Mouse (Mus musculus) spleen, adult 2 months (tissue): ENCODE measurements at regions not wholly inside any gene's neighbourhood (a gene's known extent, or its start where the extent isn't known, plus 50 kb on each side); places are given as distances from the start of the nearest gene placed in this dataset.

Experiments
- DNase-seq, 2 experiments: peaks; one replicate each; pipeline versions ENCODE4 v3.0.0 to v3.0.0-alpha.2; 2012 to 2021; ENCODE audit warnings: low spot score in 2 of 2, low read depth in 1 of 2
- H3K27ac ChIP-seq: fragments of 200-500 bp; 2 replicates; pipeline ENCODE4 v1.5.1; 2012; ENCODE audit warnings: low read length, inconsistent platforms; ENCODE audit not compliant: insufficient read depth
- H3K27me3 ChIP-seq: fragments of 200-500 bp; 2 replicates; pipeline ENCODE4 v1.6.1; 2012; ENCODE audit warnings: mild to moderate bottlenecking, moderate library complexity, low read length, inconsistent platforms; ENCODE audit not compliant: control insufficient read depth, insufficient read depth
- H3K36me3 ChIP-seq: fragments of 200-500 bp; 2 replicates; pipeline ENCODE4 v1.6.1; 2012; ENCODE audit warnings: mild to moderate bottlenecking, low read length, inconsistent platforms; ENCODE audit not compliant: control insufficient read depth, insufficient read depth
- H3K4me1 ChIP-seq: fragments of 200-500 bp; 2 replicates; pipeline ENCODE4 v1.6.1; 2011; ENCODE audit warnings: inconsistent platforms; ENCODE audit not compliant: control insufficient read depth, insufficient read depth, insufficient read length
- H3K4me3 ChIP-seq: fragments of 200-500 bp; 2 replicates; pipeline ENCODE4 v1.5.1; 2011; ENCODE audit warnings: mild to moderate bottlenecking, inconsistent platforms; ENCODE audit not compliant: insufficient read depth, insufficient read length; ENCODE audit errors: extremely low read depth
- CTCF ChIP-seq: fragments of 200-500 bp; IDR thresholded peaks from 2 replicates; pipeline ENCODE4 v1.5.1; 2011; ENCODE audit warnings: mild to moderate bottlenecking, inconsistent platforms; ENCODE audit not compliant: insufficient read depth, insufficient read length, insufficient replicate concordance; ENCODE audit errors: extremely low read depth
- POLR2A ChIP-seq: fragments of 200-500 bp; IDR thresholded peaks from 2 replicates; pipeline ENCODE4 v1.6.1; 2011; ENCODE audit warnings: low read depth, low read length, inconsistent platforms
- WGBS: fragments of 180-500 bp; shearing (Covaris S2); methylation state at CpG from one replicate; pipeline ENCODE4 v1.1.7; 2018; 5-methylcytosine and 5-hydroxymethylcytosine counted together

DNA sequence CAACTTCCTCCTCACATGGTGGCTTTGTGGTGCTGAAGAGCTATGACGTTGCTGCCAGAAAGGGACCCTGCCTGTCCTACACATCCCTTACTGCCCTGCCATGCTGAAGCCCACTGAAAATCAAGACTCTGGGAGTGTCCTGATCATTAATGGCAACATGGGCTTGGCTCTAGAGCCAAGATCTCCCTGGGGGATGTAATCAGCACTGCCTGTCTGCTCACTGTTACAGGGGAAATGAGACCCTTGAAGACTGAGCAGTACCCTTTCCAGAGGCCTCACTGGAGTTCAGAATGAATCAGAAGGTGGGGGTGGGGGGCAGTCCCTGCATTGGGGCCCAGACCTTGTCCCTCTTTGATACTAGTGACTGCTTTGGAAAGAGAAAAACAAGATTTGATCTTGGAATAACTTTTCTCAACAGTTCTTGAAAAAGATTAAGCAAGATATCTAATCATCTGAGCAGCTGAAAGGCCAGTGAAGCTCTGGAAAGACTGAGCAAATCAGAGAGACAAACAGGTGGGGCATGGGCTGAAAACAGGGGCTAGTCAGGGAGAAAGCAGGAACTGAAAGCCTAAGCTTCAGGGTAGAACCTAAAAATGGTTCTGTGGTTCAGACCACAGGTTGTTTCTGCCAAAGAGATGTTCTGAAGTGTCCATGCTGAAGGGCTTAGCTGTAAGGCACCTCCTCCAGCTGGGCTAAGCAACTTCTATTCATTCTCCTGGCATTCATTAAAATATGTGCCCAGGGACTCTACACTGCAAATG lies 97.1 kb downstream of the Kcna5 start:
- H3K27me3 ChIP-seq, result no peaks in the 10 kb centered on the region
- H3K4me1 ChIP-seq, result no peaks in the 10 kb centered on the region
- peak overlapping the region; percentile 64 for H3K27ac ChIP-seq
- WGBS, result 23% methylated on average over 1 of the region's 1 CpGs
- peak in 1 of 2 experiments; percentile 17 for DNase-seq
- no peaks in the 10 kb centered on the region for H3K36me3 ChIP-seq
- TF ChIP-seq POLR2A (no peak), CTCF (no peak)
- no peak overlapping the region for H3K4me3 ChIP-seq

DNA sequence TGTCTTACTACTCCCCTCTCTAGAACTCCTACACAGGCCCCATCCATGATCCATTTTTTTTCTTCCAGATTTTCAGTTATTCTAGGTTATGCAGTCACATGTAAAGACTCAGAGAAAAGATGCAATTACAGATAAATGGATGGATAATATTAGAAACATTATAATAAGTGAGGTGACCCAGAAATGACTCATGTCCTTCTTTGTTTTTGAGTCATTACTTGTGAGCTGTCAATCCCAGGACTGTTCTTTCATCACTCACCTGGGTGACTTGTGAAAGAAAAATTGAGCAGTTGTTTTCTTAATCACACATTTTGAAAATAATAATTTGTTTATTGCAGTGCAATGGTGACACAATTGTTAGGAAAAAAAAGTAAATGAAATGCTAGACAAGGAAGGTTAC lies 108.0 kb downstream of the Kcna5 start:
- H3K36me3 ChIP-seq, result no peaks in the 10 kb centered on the region
- no peak overlapping the region for H3K27ac ChIP-seq
- no peaks in the 10 kb centered on the region for H3K27me3 ChIP-seq
- DNase-seq, result no peak
- H3K4me1 ChIP-seq, result no peaks in the 10 kb centered on the region
- no peak for TF ChIP-seq POLR2A
- no peak for TF ChIP-seq CTCF
- no peak overlapping the region for H3K4me3 ChIP-seq

DNA sequence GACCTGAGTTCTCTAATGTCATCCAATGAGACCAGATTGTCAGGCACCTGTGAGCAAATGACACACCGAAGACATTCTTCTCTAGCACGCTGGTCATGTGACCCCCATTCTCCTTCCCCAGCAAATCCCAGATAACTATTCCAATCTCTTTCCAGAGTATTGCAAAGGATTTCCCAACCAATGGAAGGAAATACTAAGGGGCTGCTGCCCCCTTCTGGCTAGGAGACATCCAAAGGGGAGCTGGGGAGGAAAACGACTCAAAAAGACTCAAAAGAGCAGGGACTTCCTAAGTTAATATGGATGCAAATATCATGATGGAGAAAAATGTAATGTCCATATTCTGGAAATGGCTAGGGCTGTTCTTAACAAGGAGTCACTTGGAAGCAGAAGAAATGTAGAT lies 129.5 kb downstream of the Kcna5 start:
- no peaks in the 10 kb centered on the region for H3K36me3 ChIP-seq
- 49% methylated on average over 3 of the region's 3 CpGs for WGBS
- no peaks in the 10 kb centered on the region for H3K27me3 ChIP-seq
- TF ChIP-seq CTCF, result no peak
- TF ChIP-seq POLR2A, result no peak
- no peaks in the 10 kb centered on the region for H3K4me1 ChIP-seq
- H3K4me3 ChIP-seq, result no peak overlapping the region
- no peak overlapping the region for H3K27ac ChIP-seq
- DNase-seq, result no peak

- Histone ChIP-seq H3K27me3 (no peaks in the 10 kb centered on the region), H3K4me1 (no peaks in the 10 kb centered on the region), H3K4me3 (no peak overlapping the region), H3K27ac (no peak overlapping the region; the same call in 1 of the 2 replicates), H3K36me3 (no peaks in the 10 kb centered on the region)
- no peak for DNase-seq
- TF ChIP-seq POLR2A, result no peak
- TF ChIP-seq CTCF, result no peak
- WGBS, result 29% methylated on average over 12 of the region's 12 CpGs
These were observed 130.7 kb downstream of the Kcna5 start for GRCm38 (mm10) chr6:126404331-126405070.

- H3K4me3 ChIP-seq, result no peak overlapping the region
- WGBS, result 88% methylated on average over 3 of the region's 3 CpGs
- no peaks in the 10 kb centered on the region for H3K36me3 ChIP-seq
- no peaks in the 10 kb centered on the region for H3K4me1 ChIP-seq
- TF ChIP-seq CTCF, result no peak
- no peak for TF ChIP-seq POLR2A
- no peak for DNase-seq
- H3K27me3 ChIP-seq, result no peaks in the 10 kb centered on the region
- no peak overlapping the region for H3K27ac ChIP-seq
These were observed 135.6 kb downstream of the Kcna5 start for GRCm38 (mm10) chr6:126399595-126399994.

- no peaks in the 10 kb centered on the region for H3K27me3 ChIP-seq
- H3K4me3 ChIP-seq, result no peak overlapping the region
- H3K36me3 ChIP-seq, result no peaks in the 10 kb centered on the region
- H3K4me1 ChIP-seq, result no peaks in the 10 kb centered on the region
- no peak for TF ChIP-seq POLR2A
- DNase-seq, result no peak
- no peak overlapping the region for H3K27ac ChIP-seq
- WGBS, result 78% methylated on average over 2 of the region's 2 CpGs
These were observed 136.6 kb downstream of the Kcna5 start for GRCm38 (mm10) chr6:126398641-126399040.

DNA sequence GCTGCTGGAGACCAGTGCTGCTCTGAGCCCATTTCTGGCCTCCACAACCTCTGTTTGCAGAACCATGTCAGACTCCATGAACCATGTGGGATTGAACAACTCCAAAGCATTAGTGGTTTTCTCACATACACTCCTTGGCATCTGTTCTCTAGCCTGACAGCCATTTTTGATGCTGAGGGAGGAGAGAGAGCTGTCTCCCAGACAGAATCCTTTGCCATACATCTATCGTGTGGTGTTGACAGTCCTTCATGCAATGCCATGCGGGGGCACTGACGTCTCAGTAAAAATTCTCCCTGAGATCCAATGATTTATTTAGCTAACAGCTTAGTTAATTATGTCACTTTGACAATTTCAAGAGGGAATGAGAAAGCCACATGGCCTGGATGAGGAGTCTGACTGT lies 140.2 kb downstream of the Kcna5 start:
- H3K27ac ChIP-seq, result no peak overlapping the region
- DNase-seq, result no peak
- 86% methylated on average over 3 of the region's 3 CpGs for WGBS
- TF ChIP-seq POLR2A, result no peak
- TF ChIP-seq CTCF, result no peak
- H3K4me3 ChIP-seq, result no peak overlapping the region
- H3K36me3 ChIP-seq, result no peaks in the 10 kb centered on the region
- no peaks in the 10 kb centered on the region for H3K4me1 ChIP-seq
- no peaks in the 10 kb centered on the region for H3K27me3 ChIP-seq
